Mouse (Mus musculus) G1E (cell line): ENCODE results near the gene Gsdma.

ENCODE experiments used
- CTCF ChIP-seq: IDR thresholded peaks from 2 replicates; pipeline ENCODE4 v1.5.1; 2012; ENCODE audit warnings: low read depth, low read length, inconsistent platforms, mixed read lengths
- GATA1 ChIP-seq: IDR thresholded peaks from 2 replicates; pipeline ENCODE4 v1.6.1; 2012; ENCODE audit warnings: borderline replicate concordance, low read length, inconsistent platforms, mixed read lengths
- GATA2 ChIP-seq: IDR thresholded peaks from 2 replicates; pipeline ENCODE4 v1.6.1; 2012; ENCODE audit warnings: low read depth, low read length, inconsistent platforms, borderline replicate concordance
- POLR2AphosphoS5 ChIP-seq: IDR thresholded peaks from 2 replicates; pipeline ENCODE4 v1.6.1; 2012; ENCODE audit warnings: low read depth, low read length, inconsistent platforms; ENCODE audit not compliant: insufficient replicate concordance
- TAL1 ChIP-seq: conservative IDR thresholded peaks from 2 replicates; pipeline ENCODE4 v1.6.1; 2012; ENCODE audit warnings: low read depth, low read length, inconsistent platforms, mixed read lengths

DNA sequence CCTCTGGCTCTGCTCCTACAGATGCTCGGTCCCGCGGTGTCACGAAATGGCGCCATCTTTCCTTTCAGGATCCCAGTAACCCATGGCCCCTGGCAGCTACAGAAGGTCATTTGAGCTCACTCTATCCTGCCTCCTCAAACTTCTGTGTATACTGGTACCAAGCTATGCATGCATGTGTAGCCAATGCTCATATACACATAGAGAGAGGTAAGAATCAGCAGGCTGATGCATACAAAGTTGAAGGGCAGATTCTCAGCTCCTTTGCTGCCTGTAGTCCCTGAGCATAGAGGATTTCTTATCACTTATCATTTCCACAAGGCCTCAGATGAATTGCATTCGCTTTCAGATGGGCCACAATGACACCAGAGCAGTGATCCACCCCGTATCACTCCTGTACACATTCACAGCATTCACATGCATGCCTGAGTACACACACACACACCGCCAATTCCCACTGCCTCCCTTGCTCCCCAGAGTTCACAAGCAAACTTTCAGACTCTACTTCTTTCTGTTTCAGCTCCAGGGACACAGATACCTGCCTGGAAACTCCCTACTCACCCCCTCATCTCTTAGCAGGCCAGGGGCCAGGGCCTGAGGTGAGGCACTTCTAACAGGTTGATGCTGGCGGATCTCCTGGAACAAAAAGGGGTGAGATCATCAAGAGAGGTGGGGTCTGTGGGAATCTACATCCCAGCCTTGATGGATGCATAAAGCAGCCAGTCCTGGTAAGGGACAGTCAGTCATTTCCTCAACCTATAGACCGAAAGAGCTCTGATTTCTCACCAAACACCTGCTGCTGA is 38.3 kb upstream of the Gsdma start, which contains the start of the genes Gm12355 and Gsdma3:
- no peak for TF ChIP-seq TAL1
- no peak for TF ChIP-seq CTCF
- no peak for TF ChIP-seq POLR2AphosphoS5
- no peak for TF ChIP-seq GATA1
- no peak for TF ChIP-seq GATA2
